Mouse (Mus musculus): Measurements from ENCODE around the gene Dnajc7.

The Dnajc7 gene

GRCm38 (mm10) chr11:100581756-100582155 is 38.2 kb downstream of the Dnajc7 start:
- no peak for DNase-seq (ENCODE audit: low spot score in 2 of 2)

DNA sequence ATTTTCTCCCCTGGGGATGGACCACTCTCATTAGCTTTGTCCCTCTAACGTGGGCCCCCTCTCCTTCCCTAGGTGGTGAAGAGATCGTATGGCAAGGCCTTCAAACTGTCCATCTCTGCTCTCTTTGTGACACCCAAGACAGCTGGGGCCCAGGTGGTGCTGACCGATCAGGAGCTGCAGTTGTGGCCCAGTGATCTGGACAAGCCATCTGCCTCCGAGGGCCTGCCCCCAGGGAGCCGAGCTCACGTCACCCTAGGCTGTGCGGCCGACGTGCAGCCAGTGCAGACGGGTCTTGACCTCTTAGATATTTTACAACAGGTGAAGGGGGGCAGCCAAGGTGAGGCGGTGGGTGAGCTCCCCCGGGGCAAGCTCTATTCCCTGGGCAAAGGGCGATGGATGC is 39.7 kb downstream of the Dnajc7 start:
- no peak for DNase-seq (ENCODE audit: low spot score in 2 of 2)

- no peak for DNase-seq (ENCODE audit: low spot score in 2 of 2)
Measured at GRCm38 (mm10) chr11:100579116-100579799, 40.7 kb downstream of the Dnajc7 start.

DNA sequence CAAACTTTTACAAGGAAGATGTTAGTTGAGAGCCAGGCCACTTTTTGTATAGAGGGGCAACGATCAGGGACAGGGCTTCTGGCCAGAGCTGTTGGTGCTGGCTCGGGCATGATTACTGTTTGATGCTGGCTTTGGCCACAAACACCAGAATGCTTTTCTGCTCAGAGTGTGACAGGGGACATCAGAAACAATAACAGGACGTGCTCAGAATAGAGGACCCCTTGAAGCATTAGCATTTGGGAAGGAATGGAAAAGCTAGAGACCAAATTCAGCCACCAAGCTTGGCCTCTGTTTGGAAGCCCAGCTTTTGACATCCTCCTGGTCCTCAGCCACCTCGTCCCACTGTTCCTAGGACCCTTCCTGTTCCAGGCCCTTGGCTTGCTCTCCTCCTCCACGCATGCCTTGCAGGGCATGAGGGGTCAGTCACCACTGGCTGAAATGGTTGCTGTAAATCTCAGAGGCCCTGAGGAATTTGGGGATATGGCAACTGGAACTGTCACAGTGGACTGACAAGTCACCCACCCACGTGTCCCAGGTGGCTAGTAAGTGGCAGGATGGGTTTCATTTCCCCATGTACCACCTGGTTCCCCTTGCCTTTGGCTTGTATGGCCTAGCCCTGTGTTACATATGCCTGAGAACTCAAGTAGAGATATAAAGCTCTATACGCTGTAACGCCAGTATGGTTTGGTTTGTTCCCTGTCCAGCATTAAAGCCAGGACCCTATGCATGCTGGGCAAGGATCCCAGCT is 41.9 kb downstream of the Dnajc7 start:
- no peak for DNase-seq (ENCODE audit: low spot score in 2 of 2)

DNA sequence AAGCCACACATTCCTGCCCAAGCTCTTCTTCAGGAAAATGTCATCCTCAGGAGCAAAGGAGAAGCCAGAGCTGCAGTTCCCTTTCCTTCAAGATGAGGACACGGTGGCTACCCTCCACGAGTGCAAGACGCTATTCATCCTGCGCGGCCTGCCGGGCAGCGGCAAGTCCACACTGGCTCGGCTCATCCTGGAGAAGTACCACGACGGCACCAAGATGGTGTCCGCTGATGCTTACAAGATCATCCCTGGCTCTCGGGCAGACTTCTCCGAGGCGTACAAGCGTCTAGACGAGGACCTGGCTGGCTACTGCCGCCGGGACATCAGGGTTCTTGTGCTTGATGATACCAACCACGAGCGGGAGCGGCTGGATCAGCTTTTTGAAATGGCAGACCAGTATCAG is 43.7 kb downstream of the Dnajc7 start:
- no peak for DNase-seq (ENCODE audit: low spot score in 2 of 2)

GRCm38 (mm10) chr11:100575484-100575855 is 44.5 kb downstream of the Dnajc7 start:
- DNase-seq (ENCODE audit: low spot score in 2 of 2): peak in 1 of 2 experiments; percentile 31

DNA sequence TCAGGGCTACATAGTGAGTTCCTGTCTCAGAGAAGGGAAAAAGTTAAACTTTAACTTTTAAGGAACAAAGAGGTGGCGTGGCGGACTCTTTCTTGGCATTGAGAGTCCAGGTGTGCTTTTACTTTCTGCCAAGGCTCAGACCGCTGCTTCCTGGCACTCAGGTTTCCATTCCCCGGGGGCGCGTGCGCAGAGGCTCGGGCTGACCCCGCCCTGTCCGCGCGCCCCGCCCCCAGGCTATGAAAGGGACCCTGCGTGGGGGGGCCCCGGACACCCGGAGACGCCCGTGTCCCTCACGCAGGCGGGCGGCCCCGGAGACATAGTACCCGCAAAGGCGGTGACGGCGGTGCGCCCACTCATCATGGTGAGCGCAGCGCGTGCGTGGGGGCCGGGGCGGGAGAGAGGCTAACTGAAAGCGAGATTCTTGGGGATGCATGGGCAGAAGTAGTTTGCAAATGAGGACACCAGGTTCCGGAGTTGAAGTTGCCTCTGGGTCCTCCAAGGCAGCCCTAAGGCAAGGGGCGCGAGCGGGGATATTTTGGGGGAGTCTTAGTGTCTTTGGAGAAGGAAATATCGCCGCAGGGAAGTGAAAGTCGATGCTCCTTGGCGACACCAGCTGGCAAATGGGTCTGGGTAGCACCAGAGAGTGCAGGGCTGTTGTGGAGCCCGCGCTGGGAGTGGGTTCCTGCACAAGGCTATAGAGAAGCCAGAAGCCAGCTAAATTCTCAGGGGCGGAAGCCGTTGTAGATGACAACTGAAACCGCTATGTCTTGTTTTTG is 45.1 kb downstream of the Dnajc7 start, which contains the start of gene Cnp:
Gene Cnp (plus strand): TSS at position 197 of the 776 bp plus-strand sequence.
- DNase-seq (ENCODE audit: low spot score in 2 of 2): peak; percentile 45 to 57

- DNase-seq (ENCODE audit: low spot score in 2 of 2): no peak
Measured at GRCm38 (mm10) chr11:100574188-100574587, 45.8 kb downstream of the Dnajc7 start.

DNA sequence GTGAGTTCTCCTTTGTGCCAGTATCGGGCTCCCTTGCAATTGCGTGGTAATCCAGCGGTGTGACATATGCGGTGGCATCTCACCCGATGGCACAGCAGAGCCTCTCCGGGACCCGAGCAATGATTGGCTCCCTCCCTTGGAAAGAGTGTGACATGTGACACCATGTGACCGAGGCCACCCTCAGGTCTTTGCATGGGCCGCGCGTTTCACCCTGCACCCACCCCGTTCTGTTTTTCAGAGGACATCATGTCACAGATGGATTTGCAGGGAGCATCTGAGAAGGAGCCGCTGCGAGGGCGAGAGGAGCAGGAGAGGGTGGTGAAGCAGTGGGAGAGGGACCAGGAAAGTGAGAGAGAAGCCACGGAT is 48.8 kb downstream of the Dnajc7 start:
- DNase-seq (ENCODE audit: low spot score in 2 of 2): peak in 1 of 2 experiments; percentile 34

- DNase-seq (ENCODE audit: low spot score in 2 of 2): peak; percentile 27 to 75
Measured at GRCm38 (mm10) chr11:100570430-100571201, 49.4 kb downstream of the Dnajc7 start.

- no peak for DNase-seq (ENCODE audit: low spot score in 2 of 2)
Measured at GRCm38 (mm10) chr11:100569789-100570188, 50.2 kb downstream of the Dnajc7 start.

DNA sequence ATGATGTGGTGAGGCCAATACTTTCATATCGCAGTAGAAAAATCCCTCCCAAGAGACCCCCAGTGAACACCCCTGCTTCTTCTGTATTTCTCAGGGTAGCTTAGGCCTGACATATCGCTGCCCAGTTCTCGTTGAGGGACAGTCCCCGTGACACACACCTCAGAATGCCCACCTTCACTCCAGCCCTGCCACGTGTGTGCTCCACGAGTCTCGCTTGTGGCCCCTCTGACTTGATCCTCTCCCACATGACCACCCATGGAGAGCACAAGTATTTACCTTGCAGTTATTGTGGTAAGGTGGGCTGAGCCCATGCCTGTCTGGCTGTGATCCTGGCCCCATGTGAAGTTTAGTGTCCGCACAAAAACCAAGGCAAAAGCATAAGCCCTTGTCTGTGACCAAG is 51.3 kb downstream of the Dnajc7 start:
- DNase-seq (ENCODE audit: low spot score in 2 of 2): no peak

DNA sequence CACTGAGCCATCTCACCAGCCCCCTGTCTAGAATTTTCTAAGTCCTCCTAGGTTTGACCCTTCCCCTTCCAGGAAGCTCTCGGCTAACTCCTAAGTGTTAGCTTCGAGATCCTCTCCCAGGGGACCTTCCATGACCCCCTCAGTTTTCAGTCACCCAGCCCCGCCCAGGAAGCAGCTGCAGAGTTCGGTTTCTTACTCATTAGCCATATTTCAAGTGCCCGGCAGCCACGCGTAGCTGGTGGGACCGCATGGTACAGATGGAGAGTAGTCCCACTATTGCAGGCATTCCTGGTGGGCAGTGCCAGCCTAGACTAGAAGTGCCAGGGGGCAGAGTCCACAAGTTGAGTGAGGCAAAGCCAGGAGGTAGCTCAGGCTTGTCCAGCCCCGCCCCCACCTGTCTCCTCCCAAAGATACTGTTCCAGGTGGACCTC is 52.1 kb downstream of the Dnajc7 start:
- no peak for DNase-seq (ENCODE audit: low spot score in 2 of 2)

DNA sequence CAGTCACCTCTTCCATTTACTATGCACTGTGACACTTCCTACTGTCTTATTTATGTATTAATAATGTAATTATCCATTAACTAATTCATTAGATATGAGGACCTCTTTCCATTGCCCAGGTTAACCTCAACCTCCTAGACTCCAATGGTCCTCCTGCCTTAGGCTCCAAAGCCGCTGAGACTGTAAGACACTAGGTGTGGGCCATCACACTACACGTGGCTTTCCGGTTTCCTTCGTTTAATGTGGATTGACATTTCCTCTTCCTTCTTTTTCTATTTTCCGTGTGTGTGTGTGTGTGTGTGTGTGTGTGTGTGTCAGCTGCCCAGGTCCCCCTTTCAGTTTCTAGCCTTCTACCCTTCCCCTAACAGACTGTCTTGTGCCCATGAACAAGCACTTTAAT is 52.7 kb downstream of the Dnajc7 start:
- DNase-seq (ENCODE audit: low spot score in 2 of 2): no peak

- DNase-seq (ENCODE audit: low spot score in 2 of 2): no peak
Measured at GRCm38 (mm10) chr11:100564703-100565102, 55.3 kb downstream of the Dnajc7 start.

DNA sequence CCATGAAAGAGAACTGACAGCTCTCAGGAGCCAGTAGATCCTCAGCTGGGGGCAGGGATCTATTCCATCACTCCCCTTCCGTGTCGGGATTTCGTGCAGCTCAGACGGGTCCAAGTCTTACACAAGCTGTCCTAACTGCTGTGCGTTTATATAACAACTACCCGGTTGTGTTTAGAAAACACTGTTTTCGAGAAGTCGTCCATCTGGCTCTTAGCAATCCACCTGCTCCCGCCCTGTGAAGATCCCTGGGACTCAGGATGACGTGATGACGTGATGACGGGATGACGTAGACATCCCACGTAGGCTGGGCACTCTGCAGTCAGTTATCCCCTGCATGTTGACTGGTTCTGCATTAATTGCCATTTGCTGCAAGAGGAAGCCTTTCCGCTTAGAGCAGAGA is 55.7 kb downstream of the Dnajc7 start:
- peak in 1 of 2 experiments; percentile 54 for DNase-seq (ENCODE audit: low spot score in 2 of 2)

DNA sequence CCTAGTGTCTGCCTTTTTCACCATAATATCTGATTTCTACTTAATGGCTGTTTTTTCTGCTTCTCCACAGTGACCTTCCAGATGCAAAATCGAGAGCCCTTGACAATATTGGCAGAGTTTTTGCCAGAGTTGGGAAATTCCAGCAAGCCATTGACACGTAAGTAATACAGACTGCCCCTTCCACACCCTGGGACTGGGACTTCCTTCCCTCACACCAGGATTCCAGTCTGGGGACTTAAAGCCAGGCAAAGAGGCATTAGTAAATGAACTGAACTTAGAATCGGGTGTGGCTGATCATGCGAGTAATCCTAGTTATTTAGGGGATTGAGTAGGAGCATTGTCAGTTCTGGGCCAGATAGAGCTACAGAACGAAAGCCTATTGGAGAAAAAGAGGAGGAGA is 58.2 kb downstream of the Dnajc7 start:
- DNase-seq (ENCODE audit: low spot score in 2 of 2): no peak

DNA sequence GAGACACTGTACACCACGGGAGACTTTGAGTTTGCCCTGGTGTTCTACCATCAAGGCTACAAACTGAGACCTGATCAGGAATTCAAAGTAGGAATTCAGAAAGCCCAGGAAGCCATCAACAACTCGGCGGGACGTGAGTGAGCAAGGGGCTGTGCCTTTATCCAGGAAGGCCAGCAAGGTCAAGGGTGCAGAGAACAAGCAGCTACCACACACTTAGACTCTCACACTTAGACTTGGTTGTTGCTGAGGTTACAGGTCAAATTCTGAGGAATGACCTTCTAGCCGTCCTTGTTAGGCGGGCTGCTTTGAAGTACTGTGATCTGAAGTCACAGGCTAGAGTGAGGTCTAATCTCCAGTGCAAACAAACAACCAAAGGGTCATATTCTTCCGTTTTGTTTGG is 60.5 kb downstream of the Dnajc7 start:
- DNase-seq (ENCODE audit: low spot score in 2 of 2): no peak

- no peak for DNase-seq (ENCODE audit: low spot score in 2 of 2)
Measured at GRCm38 (mm10) chr11:100557563-100557962, 62.4 kb downstream of the Dnajc7 start.

DNA sequence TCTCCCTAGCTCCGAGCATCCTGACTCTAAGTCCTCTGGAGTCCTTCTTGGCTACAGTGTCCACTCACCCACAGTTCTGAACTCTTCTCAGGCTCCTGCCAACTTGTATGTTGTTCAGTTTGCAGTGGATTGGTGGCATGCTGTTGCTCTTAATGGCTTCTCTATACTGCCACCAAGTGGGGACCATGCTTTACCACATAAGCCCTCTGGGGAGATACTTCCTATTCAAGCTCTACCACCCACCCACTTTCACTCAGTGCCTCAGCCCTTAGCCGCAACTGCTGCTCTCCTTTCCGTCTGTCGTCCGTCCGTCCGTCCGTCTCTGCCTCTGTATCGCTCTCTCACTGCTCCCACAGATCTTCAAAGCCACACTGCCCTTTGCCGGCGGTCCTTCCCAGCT is 64.4 kb downstream of the Dnajc7 start:
- peak in 1 of 2 experiments; percentile 23 for DNase-seq (ENCODE audit: low spot score in 2 of 2)

DNA sequence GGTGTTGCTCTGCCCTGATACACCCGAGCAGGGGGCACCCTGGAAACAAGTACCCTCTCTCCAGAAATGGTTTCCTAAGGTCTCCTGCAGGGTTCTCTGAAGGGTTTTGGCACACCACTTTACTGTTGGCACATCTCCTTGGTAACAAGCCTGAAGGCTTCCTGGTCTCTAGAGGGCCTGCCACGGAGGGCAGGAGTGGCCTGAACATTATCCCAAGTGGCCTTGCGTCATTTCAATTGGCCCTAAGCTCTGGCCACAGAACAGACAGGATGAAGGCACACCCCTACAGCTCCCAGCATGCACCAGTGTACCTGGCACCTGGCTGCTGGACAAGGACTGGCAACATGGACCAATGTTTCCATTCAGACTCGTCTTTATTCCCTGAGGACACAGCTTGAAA is 67.1 kb downstream of the Dnajc7 start:
- no peak for DNase-seq (ENCODE audit: low spot score in 2 of 2)

GRCm38 (mm10) chr11:100550101-100550500 is 69.9 kb downstream of the Dnajc7 start:
- DNase-seq (ENCODE audit: low spot score in 2 of 2): no peak

Data from frontal cortex, postnatal 25 days (tissue).